Mouse (Mus musculus) stomach, postnatal 0 days (tissue): ENCODE measurements at regions not wholly inside any gene's neighbourhood (a gene's known extent, or its start where the extent isn't known, plus 50 kb on each side); places are given as distances from the start of the nearest gene placed in this dataset.

Experiments
- ATAC-seq: fragments of 200-750 bp; cut with Nextera tagmentation; 2 replicates; pipeline ENCODE4 v1.8.0; 2017; ENCODE audit not compliant: low FRiP score, low TSS enrichment
- DNase-seq: peaks from one replicate; pipeline ENCODE4 v3.0.0-alpha.2; 2016; ENCODE audit warnings: low spot score
- H3K27ac ChIP-seq: fragments of 300-500 bp; sonication (generic); replicated peaks from 2 replicates; pipeline ENCODE4 v1.5.1; 2014; ENCODE audit warnings: mild to moderate bottlenecking, control low read depth
- H3K27me3 ChIP-seq: fragments of 300-500 bp; sonication (generic); 2 replicates; pipeline ENCODE4 v1.6.1; 2014; ENCODE audit warnings: low read length; ENCODE audit not compliant: control insufficient read depth, insufficient read depth
- H3K36me3 ChIP-seq: fragments of 300-500 bp; sonication (generic); 2 replicates; pipeline ENCODE4 v1.6.1; 2014; ENCODE audit warnings: low read length, mixed read lengths; ENCODE audit not compliant: control insufficient read depth, insufficient read depth
- H3K4me1 ChIP-seq: fragments of 300-500 bp; sonication (generic); replicated peaks from 2 replicates; pipeline ENCODE4 v1.6.1; 2014; ENCODE audit warnings: antibody characterized with exemption; ENCODE audit not compliant: control insufficient read depth, insufficient read depth
- H3K4me2 ChIP-seq: fragments of 300-500 bp; sonication (generic); replicated peaks from 2 replicates; pipeline ENCODE4 v1.6.1; 2014; ENCODE audit warnings: low read depth, mild to moderate bottlenecking, control low read depth, moderate library complexity
- H3K4me3 ChIP-seq: fragments of 300-500 bp; sonication (generic); 2 replicates; pipeline ENCODE4 v1.5.1; 2014; ENCODE audit warnings: low read depth, low read length, control low read depth
- H3K9ac ChIP-seq: fragments of 300-500 bp; sonication (generic); 2 replicates; pipeline ENCODE4 v1.6.1; 2014; ENCODE audit warnings: mild to moderate bottlenecking, low read length, control low read depth, mixed read lengths
- H3K9me3 ChIP-seq: fragments of 300-500 bp; sonication (generic); 2 replicates; pipeline ENCODE4 v1.6.1; 2016; ENCODE audit warnings: low read length; ENCODE audit not compliant: control insufficient read depth
- CTCF ChIP-seq: IDR thresholded peaks from 2 replicates; pipeline ENCODE4 v1.5.1; 2016; ENCODE audit warnings: antibody characterized with exemption, low read depth, mild to moderate bottlenecking, moderate library complexity
- EP300 ChIP-seq: optimal IDR thresholded peaks from 2 replicates; pipeline ENCODE3; 2016; ENCODE audit warnings: antibody characterized with exemption
- WGBS: fragments of 180-500 bp; shearing (Covaris S2); extraction: QIAGEN DNeasy Blood & Tissue Kit; methylation state at CpG from one replicate; pipeline ENCODE4 v1.1.7; 2014; 5-methylcytosine and 5-hydroxymethylcytosine counted together

GRCm38 (mm10) chr13:51018366-51018765, 82.3 kb upstream of the Spin1 start:
- Histone ChIP-seq H3K27ac (no peak overlapping the region), H3K4me2 (no peak overlapping the region), H3K4me3 (no peak overlapping the region), H3K36me3 (no peaks in the 10 kb centered on the region), H3K27me3 (no peaks in the 10 kb centered on the region), H3K4me1 (no peaks in the 10 kb centered on the region), H3K9ac (no peak overlapping the region), H3K9me3 (no peaks in the 10 kb centered on the region)
- DNase-seq (no peak), ATAC-seq (no peak)
- TF ChIP-seq EP300: no peak
- TF ChIP-seq CTCF: no peak
- WGBS: 66% methylated on average over 10 of the region's 10 CpGs

DNA sequence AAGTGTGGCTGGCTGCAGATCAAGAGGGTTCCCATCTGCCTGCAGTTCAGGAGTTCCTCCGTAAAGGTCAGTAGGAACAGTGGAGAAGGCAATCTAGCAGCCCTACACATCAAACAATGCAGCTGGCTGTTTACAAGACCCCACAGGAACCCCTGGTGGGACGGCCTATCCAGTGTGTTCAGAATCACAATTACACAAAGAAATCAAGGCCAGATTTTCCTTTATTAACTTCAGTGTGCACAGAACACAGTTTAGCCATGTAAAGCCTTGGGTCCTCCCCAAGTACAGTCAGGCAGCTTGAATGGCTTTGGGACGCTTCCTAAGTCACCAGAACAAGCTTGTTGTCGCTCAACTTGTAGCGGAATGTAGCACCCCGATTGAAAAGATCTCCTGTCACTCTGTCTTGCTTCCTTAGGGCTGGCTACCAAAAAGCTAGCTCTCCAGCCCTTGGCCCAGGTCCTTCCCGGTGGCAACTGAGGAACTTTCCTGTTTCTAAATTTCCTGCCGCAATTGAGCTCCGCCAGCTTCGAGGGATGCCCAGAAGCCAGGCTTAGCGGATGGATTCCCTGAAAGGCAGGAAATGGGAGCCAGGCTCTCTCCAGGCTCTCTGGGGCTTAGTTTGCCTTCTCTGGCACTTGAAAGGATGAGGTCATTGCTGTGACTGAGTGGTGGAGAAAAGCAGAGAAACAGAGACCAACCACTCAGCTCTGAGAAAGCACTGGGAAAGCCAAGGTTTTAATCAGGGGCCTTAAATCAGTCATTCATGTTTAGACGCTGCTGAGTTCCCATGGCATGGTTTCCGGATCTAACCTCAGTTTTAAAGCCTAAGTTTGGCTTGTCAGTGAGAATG, 78.1 kb upstream of the Spin1 start:
- no peaks in the 10 kb centered on the region for H3K36me3 ChIP-seq
- no peaks in the 10 kb centered on the region for H3K4me1 ChIP-seq
- H3K9ac ChIP-seq: no peak overlapping the region
- H3K9me3 ChIP-seq: no peaks in the 10 kb centered on the region
- 44% methylated on average over 13 of the region's 13 CpGs for WGBS
- H3K27ac ChIP-seq: no peak overlapping the region; the same call in 1 of the 2 replicates
- TF ChIP-seq EP300 (no peak), CTCF (no peak)
- no peak for DNase-seq
- H3K4me2 ChIP-seq: no peak overlapping the region
- H3K4me3 ChIP-seq: no peak overlapping the region
- H3K27me3 ChIP-seq: no peaks in the 10 kb centered on the region
- no peak; the same call in 1 of the 2 replicates for ATAC-seq

GRCm38 (mm10) chr13:51023271-51023670, 77.4 kb upstream of the Spin1 start:
- H3K4me1 ChIP-seq: no peaks in the 10 kb centered on the region
- H3K4me2 ChIP-seq: no peak overlapping the region
- H3K9ac ChIP-seq: no peak overlapping the region
- no peaks in the 10 kb centered on the region for H3K27me3 ChIP-seq
- WGBS: 76% methylated on average over 11 of the region's 11 CpGs
- H3K4me3 ChIP-seq: no peak overlapping the region
- no peak for TF ChIP-seq CTCF
- no peak for TF ChIP-seq EP300
- ATAC-seq (no peak), DNase-seq (no peak)
- no peaks in the 10 kb centered on the region for H3K9me3 ChIP-seq
- no peaks in the 10 kb centered on the region for H3K36me3 ChIP-seq
- H3K27ac ChIP-seq: 0 out of 2 replicates have a peak overlapping the region, but pooled peaks have one; percentile 8

DNA sequence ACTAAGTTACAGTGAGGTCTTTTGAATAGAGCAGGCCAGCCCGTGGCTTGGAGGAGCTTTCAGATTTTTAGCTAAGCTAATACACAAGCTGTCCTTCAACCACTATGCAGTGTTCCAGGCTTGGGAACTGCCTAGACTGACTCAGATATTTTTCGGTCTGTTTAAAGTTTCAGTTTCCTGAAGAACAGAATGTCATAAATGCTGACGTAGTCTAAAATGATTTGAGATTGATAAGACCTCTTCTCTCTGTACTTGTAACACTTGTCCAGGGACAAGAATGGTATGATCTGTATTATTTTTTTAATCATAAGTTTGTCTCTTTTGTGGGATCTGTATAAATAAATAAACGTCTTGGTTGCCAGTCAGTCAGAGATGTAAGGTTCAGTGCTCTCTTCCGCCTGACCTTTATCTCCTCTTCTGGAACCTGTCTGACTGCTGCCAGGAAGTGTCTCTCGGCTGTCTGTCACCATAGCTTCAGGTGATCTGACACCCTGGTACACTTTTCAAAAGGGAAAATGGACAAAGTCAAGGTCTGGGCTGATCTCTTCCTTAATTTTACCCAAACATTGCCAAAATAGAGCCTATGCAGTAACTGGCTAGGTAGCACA, 74.3 kb upstream of the Spin1 start:
- H3K36me3 ChIP-seq: no peaks in the 10 kb centered on the region

GRCm38 (mm10) chr13:51037850-51038450, 62.7 kb upstream of the Spin1 start:
- TF ChIP-seq EP300: no peak
- no peak for TF ChIP-seq CTCF
- ATAC-seq: no peak
- no peak overlapping the region for H3K27ac ChIP-seq

More for the DNA sequence above, 74.3 kb upstream of the Spin1 start:
- no peaks in the 10 kb centered on the region for H3K4me1 ChIP-seq
- no peaks in the 10 kb centered on the region for H3K27me3 ChIP-seq
- H3K9ac ChIP-seq: no peak overlapping the region
- ATAC-seq: no peak
- no peak overlapping the region for H3K4me2 ChIP-seq
- no peak overlapping the region for H3K4me3 ChIP-seq
- DNase-seq: no peak
- no peak overlapping the region for H3K27ac ChIP-seq
- TF ChIP-seq CTCF: no peak
- no peak for TF ChIP-seq EP300
- WGBS: 62% methylated on average over 6 of the region's 6 CpGs
- H3K9me3 ChIP-seq: no peaks in the 10 kb centered on the region

More at GRCm38 (mm10) chr13:51037850-51038450, 62.7 kb upstream of the Spin1 start:
- no peak overlapping the region for H3K9ac ChIP-seq
- no peaks in the 10 kb centered on the region for H3K36me3 ChIP-seq
- 75% methylated on average over 13 of the region's 13 CpGs for WGBS
- no peaks in the 10 kb centered on the region for H3K9me3 ChIP-seq
- no peaks in the 10 kb centered on the region for H3K4me1 ChIP-seq
- no peak overlapping the region for H3K4me2 ChIP-seq
- DNase-seq: no peak
- no peaks in the 10 kb centered on the region for H3K27me3 ChIP-seq
- H3K4me3 ChIP-seq: no peak overlapping the region
